ENCODE assay signal across 8 mouse cellular contexts in genomic region chr16:28446334-28447113, GRCm38 (mm10).
A peak's percentile ranks its signal among the peaks of the same experiment; 100 is the strongest.
DNase-seq lines count a peak whose midpoint lies in the region; ATAC-seq and TF ChIP-seq lines count a peak whose summit lies in the region.

No protein-coding gene starts in this region.

- H3K4me3 ChIP-seq in E14TG2a.4 (replicated peaks; ENCODE audit: low read length): peak overlapping the region; percentile 81
- peak overlapping the region; percentile 78 for H3K4me3 ChIP-seq in embryonic facial prominence, embryonic 10.5 days
- H3K4me3 ChIP-seq in heart, postnatal 0 days (ENCODE audit: low read depth, low read length): peak overlapping the region; percentile 74
- H3K4me3 ChIP-seq in small intestine, adult 2 months (ENCODE audit: low read depth, low read length): peak overlapping the region; percentile 61

- no peak for TF ChIP-seq EP300 in heart, postnatal 0 days (IDR thresholded peaks at IDR 0.05; ENCODE audit: low read depth)

- ATAC-seq in heart, postnatal 0 days (ENCODE audit: insufficient read depth, low read depth): peak; percentile 47

- no peaks in the 10 kb centered on the region for H3K36me3 ChIP-seq in E14TG2a.4 (ENCODE audit: insufficient read depth, low read length)
- H3K36me3 ChIP-seq in embryonic facial prominence, embryonic 10.5 days (replicated peaks): no peaks in the 10 kb centered on the region
- no peaks in the 10 kb centered on the region for H3K36me3 ChIP-seq in heart, postnatal 0 days (replicated peaks; ENCODE audit: control insufficient read depth, insufficient read depth, low read length)
- H3K36me3 ChIP-seq in small intestine, adult 2 months (ENCODE audit: control insufficient read depth, insufficient read depth, low read length): no peaks in the 10 kb centered on the region

- H3K4me2 ChIP-seq in heart, postnatal 0 days (ENCODE audit: low read depth, low read length): peak overlapping the region; percentile 100

- peak; percentile 41 for DNase-seq in adrenal gland, adult 2 months
- peak; percentile 71 for DNase-seq in embryonic facial prominence, embryonic 10.5 days (ENCODE audit: low spot score)
- peak; percentile 13 for DNase-seq in heart, postnatal 0 days (ENCODE audit: low spot score)
- DNase-seq in layer of hippocampus, postnatal 25 days (ENCODE audit: extremely low spot score in 1 of 2, low spot score in 1 of 2): peak; percentile 54 to 56
- DNase-seq in mesoderm, embryonic 11.5 days (ENCODE audit: low read depth, low spot score): peak; percentile 37
- no peak for DNase-seq in thymus, postnatal 25 days

- H3K4me1 ChIP-seq in E14TG2a.4 (replicated peaks; ENCODE audit: low read depth, low read length): peaks cover 8% of the 10 kb centered on the region
- peaks cover 27% of the 10 kb centered on the region for H3K4me1 ChIP-seq in embryonic facial prominence, embryonic 10.5 days
- peaks cover 3% of the 10 kb centered on the region; the same call in 1 of the 2 replicates for H3K4me1 ChIP-seq in heart, postnatal 0 days (ENCODE audit: control insufficient read depth, insufficient read depth)
- peaks cover 4% of the 10 kb centered on the region; the same call in 1 of the 2 replicates for H3K4me1 ChIP-seq in small intestine, adult 2 months (ENCODE audit: control insufficient read depth, insufficient read depth, insufficient read length, low read length)

- H3K9ac ChIP-seq in heart, postnatal 0 days (replicated peaks; ENCODE audit: low read depth, low read length): peak overlapping the region; percentile 32

- peaks cover 77% of the 10 kb centered on the region for H3K27me3 ChIP-seq in E14TG2a.4 (ENCODE audit: insufficient read depth, low read length)
- H3K27me3 ChIP-seq in embryonic facial prominence, embryonic 10.5 days (replicated peaks; ENCODE audit: low read depth, poor library complexity, severe bottlenecking): peaks cover 75% of the 10 kb centered on the region
- H3K27me3 ChIP-seq in heart, postnatal 0 days (ENCODE audit: control insufficient read depth, insufficient read depth, low read length): peaks cover 55% of the 10 kb centered on the region
- H3K27me3 ChIP-seq in small intestine, adult 2 months (ENCODE audit: control insufficient read depth, insufficient read depth, low read length): peaks cover 22% of the 10 kb centered on the region

- no peak for TF ChIP-seq CTCF in E14TG2a.4 (conservative IDR thresholded peaks at IDR 0.05; ENCODE audit: low read length)
- no peak for TF ChIP-seq CTCF in heart, postnatal 0 days (IDR thresholded peaks at IDR 0.05; ENCODE audit: low read depth)
- TF ChIP-seq CTCF in small intestine, adult 2 months (IDR thresholded peaks at IDR 0.05; ENCODE audit: extremely low read depth, insufficient read length, insufficient replicate concordance, low read depth, low read length): no peak

- under 1% methylated on average over 82 of the region's 82 CpGs for WGBS in embryonic facial prominence, embryonic 10.5 days
- WGBS in heart, postnatal 0 days: under 1% methylated on average over 63 of the region's 82 CpGs
- 2% methylated on average over 76 of the region's 82 CpGs for WGBS in small intestine, adult 2 months

- peak overlapping the region; percentile 63 for H3K27ac ChIP-seq in embryonic facial prominence, embryonic 10.5 days (replicated peaks)
- no peak overlapping the region for H3K27ac ChIP-seq in heart, postnatal 0 days (ENCODE audit: low read depth)
- H3K27ac ChIP-seq in small intestine, adult 2 months (ENCODE audit: insufficient read depth, low read depth, low read length): no peak overlapping the region

- TF ChIP-seq POLR2A in small intestine, adult 2 months (IDR thresholded peaks at IDR 0.05; ENCODE audit: low read depth, low read length): no peak

- H3K9me3 ChIP-seq in E14TG2a.4 (ENCODE audit: low read length): no peaks in the 10 kb centered on the region
- no peaks in the 10 kb centered on the region for H3K9me3 ChIP-seq in embryonic facial prominence, embryonic 10.5 days
- H3K9me3 ChIP-seq in heart, postnatal 0 days (replicated peaks; ENCODE audit: control insufficient read depth, low read length): no peaks in the 10 kb centered on the region
